Mouse (Mus musculus) stomach, postnatal 0 days (tissue): ENCODE measurements at regions not wholly inside any gene's neighbourhood (a gene's known extent, or its start where the extent isn't known, plus 50 kb on each side); places are given as distances from the start of the nearest gene placed in this dataset.
A peak's percentile ranks its signal among the peaks of the same experiment; 100 is the strongest.

Source experiments
- ATAC-seq: fragments of 200-750 bp; cut with Nextera tagmentation; 2 replicates; pipeline ENCODE4 v1.8.0; 2017; ENCODE audit not compliant: low FRiP score, low TSS enrichment
- DNase-seq: peaks from one replicate; pipeline ENCODE4 v3.0.0-alpha.2; 2016; ENCODE audit warnings: low spot score
- H3K27ac ChIP-seq: fragments of 300-500 bp; sonication (generic); replicated peaks from 2 replicates; pipeline ENCODE4 v1.5.1; 2014; ENCODE audit warnings: mild to moderate bottlenecking, control low read depth
- H3K27me3 ChIP-seq: fragments of 300-500 bp; sonication (generic); 2 replicates; pipeline ENCODE4 v1.6.1; 2014; ENCODE audit warnings: low read length; ENCODE audit not compliant: control insufficient read depth, insufficient read depth
- H3K36me3 ChIP-seq: fragments of 300-500 bp; sonication (generic); 2 replicates; pipeline ENCODE4 v1.6.1; 2014; ENCODE audit warnings: low read length, mixed read lengths; ENCODE audit not compliant: control insufficient read depth, insufficient read depth
- H3K4me1 ChIP-seq: fragments of 300-500 bp; sonication (generic); replicated peaks from 2 replicates; pipeline ENCODE4 v1.6.1; 2014; ENCODE audit warnings: antibody characterized with exemption; ENCODE audit not compliant: control insufficient read depth, insufficient read depth
- H3K4me2 ChIP-seq: fragments of 300-500 bp; sonication (generic); replicated peaks from 2 replicates; pipeline ENCODE4 v1.6.1; 2014; ENCODE audit warnings: low read depth, mild to moderate bottlenecking, control low read depth, moderate library complexity
- H3K4me3 ChIP-seq: fragments of 300-500 bp; sonication (generic); 2 replicates; pipeline ENCODE4 v1.5.1; 2014; ENCODE audit warnings: low read depth, low read length, control low read depth
- H3K9ac ChIP-seq: fragments of 300-500 bp; sonication (generic); 2 replicates; pipeline ENCODE4 v1.6.1; 2014; ENCODE audit warnings: mild to moderate bottlenecking, low read length, control low read depth, mixed read lengths
- H3K9me3 ChIP-seq: fragments of 300-500 bp; sonication (generic); 2 replicates; pipeline ENCODE4 v1.6.1; 2016; ENCODE audit warnings: low read length; ENCODE audit not compliant: control insufficient read depth
- CTCF ChIP-seq: IDR thresholded peaks from 2 replicates; pipeline ENCODE4 v1.5.1; 2016; ENCODE audit warnings: antibody characterized with exemption, low read depth, mild to moderate bottlenecking, moderate library complexity
- EP300 ChIP-seq: optimal IDR thresholded peaks from 2 replicates; pipeline ENCODE3; 2016; ENCODE audit warnings: antibody characterized with exemption
- WGBS: fragments of 180-500 bp; shearing (Covaris S2); extraction: QIAGEN DNeasy Blood & Tissue Kit; methylation state at CpG from one replicate; pipeline ENCODE4 v1.1.7; 2014; 5-methylcytosine and 5-hydroxymethylcytosine counted together

DNA sequence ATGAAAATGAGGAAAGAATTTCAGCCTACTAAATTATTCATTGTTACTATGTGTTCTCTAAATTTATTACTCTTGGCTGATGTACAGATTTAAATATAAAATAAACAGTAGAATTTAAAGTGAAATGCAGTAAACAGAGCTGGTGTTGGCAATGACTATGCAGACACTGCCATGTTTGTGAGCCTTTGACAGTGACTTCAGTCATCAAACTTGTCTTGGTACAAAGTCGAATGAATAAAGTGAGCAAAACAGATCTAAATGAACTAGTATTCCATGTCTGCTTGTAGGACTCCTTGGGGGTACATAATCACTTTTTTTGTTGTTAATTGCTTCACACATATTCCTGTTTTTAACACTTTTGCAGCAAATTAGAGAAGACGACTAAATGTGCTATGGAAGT is 318.9 kb upstream of the Fshr start:
- TF ChIP-seq EP300 = no peak
- no peak for TF ChIP-seq CTCF
- H3K27ac ChIP-seq = no peak overlapping the region
- 57% methylated on average over 2 of the region's 2 CpGs for WGBS
- H3K9me3 ChIP-seq = no peaks in the 10 kb centered on the region
- no peaks in the 10 kb centered on the region for H3K27me3 ChIP-seq
- DNase-seq (no peak), ATAC-seq (no peak)
- H3K9ac ChIP-seq = no peak overlapping the region
- H3K4me2 ChIP-seq = no peak overlapping the region
- no peak overlapping the region for H3K4me3 ChIP-seq
- H3K36me3 ChIP-seq = no peaks in the 10 kb centered on the region
- H3K4me1 ChIP-seq = no peaks in the 10 kb centered on the region

- Histone ChIP-seq H3K27ac (no peak overlapping the region), H3K36me3 (no peaks in the 10 kb centered on the region), H3K4me1 (no peaks in the 10 kb centered on the region), H3K9me3 (no peaks in the 10 kb centered on the region), H3K9ac (no peak overlapping the region), H3K4me2 (no peak overlapping the region), H3K4me3 (no peak overlapping the region), H3K27me3 (no peaks in the 10 kb centered on the region)
- ATAC-seq (no peak), DNase-seq (no peak)
- no peak for TF ChIP-seq EP300
- TF ChIP-seq CTCF = no peak
- 78% methylated on average over 3 of the region's 3 CpGs for WGBS
These were observed 304.8 kb upstream of the Fshr start for GRCm38 (mm10) chr17:89505288-89505687.

GRCm38 (mm10) chr17:89493547-89493946 is 293.1 kb upstream of the Fshr start:
- Histone ChIP-seq H3K4me2 (no peak overlapping the region), H3K27me3 (no peaks in the 10 kb centered on the region), H3K9me3 (no peaks in the 10 kb centered on the region), H3K36me3 (no peaks in the 10 kb centered on the region), H3K27ac (no peak overlapping the region), H3K4me1 (no peaks in the 10 kb centered on the region), H3K9ac (no peak overlapping the region), H3K4me3 (no peak overlapping the region)
- WGBS = 63% methylated on average over 2 of the region's 2 CpGs
- no peak for DNase-seq
- ATAC-seq = 0 out of 2 replicates have a peak, but pooled peaks have one; percentile 8
- TF ChIP-seq CTCF = no peak
- TF ChIP-seq EP300 = no peak

GRCm38 (mm10) chr17:89466486-89466885 is 266.0 kb upstream of the Fshr start:
- H3K4me1 ChIP-seq = no peaks in the 10 kb centered on the region
- no peak overlapping the region for H3K4me3 ChIP-seq
- H3K9ac ChIP-seq = no peak overlapping the region
- H3K27me3 ChIP-seq = no peaks in the 10 kb centered on the region
- H3K9me3 ChIP-seq = no peaks in the 10 kb centered on the region
- H3K36me3 ChIP-seq = no peaks in the 10 kb centered on the region
- ATAC-seq (no peak), DNase-seq (no peak)
- TF ChIP-seq CTCF (no peak), EP300 (no peak)
- no peak overlapping the region for H3K27ac ChIP-seq
- H3K4me2 ChIP-seq = no peak overlapping the region
- 83% methylated on average over 1 of the region's 1 CpGs for WGBS

- no peaks in the 10 kb centered on the region for H3K27me3 ChIP-seq
- no peaks in the 10 kb centered on the region for H3K36me3 ChIP-seq
- no peaks in the 10 kb centered on the region for H3K9me3 ChIP-seq
- H3K4me2 ChIP-seq = no peak overlapping the region
- H3K4me3 ChIP-seq = no peak overlapping the region
- no peak for DNase-seq
- H3K27ac ChIP-seq = no peak overlapping the region
- TF ChIP-seq EP300 (no peak), CTCF (no peak)
- no peaks in the 10 kb centered on the region for H3K4me1 ChIP-seq
- H3K9ac ChIP-seq = no peak overlapping the region
- WGBS = 51% methylated on average over 5 of the region's 5 CpGs
- ATAC-seq = no peak
These were observed 265.4 kb upstream of the Fshr start for GRCm38 (mm10) chr17:89465883-89466282.

DNA sequence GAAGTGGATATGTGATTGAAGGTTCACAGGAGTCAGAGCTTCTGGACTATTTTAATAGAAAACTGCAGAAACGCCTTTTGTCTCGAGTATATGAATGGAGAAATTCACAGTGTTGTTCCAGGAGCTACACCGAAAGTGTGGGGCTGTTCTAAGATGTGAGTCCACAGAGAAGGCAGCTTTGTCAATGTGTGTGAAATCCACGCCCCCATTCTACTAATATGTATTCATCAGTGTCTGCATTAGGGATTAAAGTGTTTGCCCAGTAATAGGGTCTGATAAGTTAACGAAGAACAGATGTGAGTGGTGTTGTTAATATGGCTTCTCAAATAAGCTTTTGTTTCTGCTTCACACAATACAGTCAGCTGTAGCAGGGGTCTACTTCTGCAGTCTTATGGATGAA is 260.0 kb upstream of the Fshr start:
- TF ChIP-seq EP300 = no peak
- 63% methylated on average over 5 of the region's 5 CpGs for WGBS
- DNase-seq (no peak), ATAC-seq (no peak)
- no peaks in the 10 kb centered on the region for H3K27me3 ChIP-seq
- H3K36me3 ChIP-seq = no peaks in the 10 kb centered on the region
- H3K4me3 ChIP-seq = no peak overlapping the region
- no peaks in the 10 kb centered on the region for H3K4me1 ChIP-seq
- H3K9me3 ChIP-seq = no peaks in the 10 kb centered on the region
- no peak overlapping the region for H3K9ac ChIP-seq
- no peak overlapping the region for H3K4me2 ChIP-seq
- no peak overlapping the region for H3K27ac ChIP-seq
